Mouse (Mus musculus) midbrain, embryonic 12.5 days (tissue): ENCODE measurements at regions not wholly inside any gene's neighbourhood (a gene's known extent, or its start where the extent isn't known, plus 50 kb on each side); places are given as distances from the start of the nearest gene placed in this dataset.

Experiments used
- ATAC-seq: fragments of 200-750 bp; cut with Nextera tagmentation; 2 replicates; pipeline ENCODE4 v1.8.0; 2017; ENCODE audit warnings: low read depth, moderate TSS enrichment, moderate library complexity; ENCODE audit not compliant: low FRiP score
- H3K27ac ChIP-seq: fragments of 300-500 bp; sonication (generic); replicated peaks from 2 replicates; pipeline ENCODE4 v1.5.1; 2016; ENCODE audit warnings: mild to moderate bottlenecking
- H3K27me3 ChIP-seq: fragments of 300-500 bp; sonication (generic); 2 replicates; pipeline ENCODE4 v1.6.1; 2016; ENCODE audit warnings: mild to moderate bottlenecking
- H3K36me3 ChIP-seq: fragments of 300-500 bp; sonication (generic); 2 replicates; pipeline ENCODE4 v1.6.1; 2016
- H3K4me1 ChIP-seq: fragments of 300-500 bp; sonication (generic); 2 replicates; pipeline ENCODE4 v1.6.1; 2016
- H3K4me2 ChIP-seq: fragments of 300-500 bp; sonication (generic); replicated peaks from 2 replicates; pipeline ENCODE4 v1.6.1; 2016; ENCODE audit warnings: mild to moderate bottlenecking, moderate library complexity
- H3K4me3 ChIP-seq: fragments of 300-500 bp; sonication (generic); 2 replicates; pipeline ENCODE4 v1.5.1; 2016; ENCODE audit warnings: mild to moderate bottlenecking
- H3K9ac ChIP-seq: fragments of 300-500 bp; sonication (generic); replicated peaks from 2 replicates; pipeline ENCODE4 v1.6.1; 2016; ENCODE audit warnings: mild to moderate bottlenecking, moderate library complexity
- H3K9me3 ChIP-seq: fragments of 300-500 bp; sonication (generic); 2 replicates; pipeline ENCODE4 v1.6.1; 2016; ENCODE audit warnings: mild to moderate bottlenecking
- WGBS: fragments of 180-500 bp; shearing (Covaris S2); methylation state at CpG from one replicate; pipeline ENCODE4 v1.1.7; 2016; 5-methylcytosine and 5-hydroxymethylcytosine counted together

GRCm38 (mm10) chr12:10445738-10446137, 55.2 kb downstream of the Rdh14 start:
- Histone ChIP-seq H3K27ac (no peak overlapping the region), H3K27me3 (no peaks in the 10 kb centered on the region; the same call in 1 of the 2 replicates), H3K4me3 (no peak overlapping the region), H3K4me2 (no peak overlapping the region), H3K9ac (no peak overlapping the region), H3K36me3 (no peaks in the 10 kb centered on the region), H3K4me1 (no peaks in the 10 kb centered on the region), H3K9me3 (0 out of 2 replicates have a peak, but pooled peaks cover 2% of the 10 kb centered on the region)
- 79% methylated on average over 1 of the region's 1 CpGs for WGBS
- no peak for ATAC-seq

- Histone ChIP-seq H3K36me3 (no peaks in the 10 kb centered on the region), H3K27me3 (no peaks in the 10 kb centered on the region), H3K4me3 (no peak overlapping the region), H3K27ac (no peak overlapping the region), H3K9me3 (no peaks in the 10 kb centered on the region), H3K4me2 (no peak overlapping the region), H3K9ac (no peak overlapping the region), H3K4me1 (no peaks in the 10 kb centered on the region)
- ATAC-seq: no peak
- WGBS: 78% methylated on average over 1 of the region's 1 CpGs
These were observed 67.5 kb downstream of the Rdh14 start for GRCm38 (mm10) chr12:10457960-10458655.

- Histone ChIP-seq H3K9ac (no peak overlapping the region), H3K4me1 (no peaks in the 10 kb centered on the region), H3K36me3 (no peaks in the 10 kb centered on the region), H3K27ac (no peak overlapping the region), H3K9me3 (no peaks in the 10 kb centered on the region), H3K27me3 (no peaks in the 10 kb centered on the region), H3K4me2 (no peak overlapping the region), H3K4me3 (no peak overlapping the region)
- WGBS: 87% methylated on average over 7 of the region's 7 CpGs
- no peak for ATAC-seq
These were observed 71.2 kb downstream of the Rdh14 start for GRCm38 (mm10) chr12:10461796-10462195.

GRCm38 (mm10) chr12:10462956-10463355, 72.4 kb downstream of the Rdh14 start:
- no peak for ATAC-seq
- H3K27ac ChIP-seq: no peak overlapping the region
- H3K9me3 ChIP-seq: no peaks in the 10 kb centered on the region
- H3K4me2 ChIP-seq: no peak overlapping the region
- 64% methylated on average over 3 of the region's 3 CpGs for WGBS
- no peaks in the 10 kb centered on the region for H3K36me3 ChIP-seq
- H3K27me3 ChIP-seq: no peaks in the 10 kb centered on the region
- H3K4me3 ChIP-seq: no peak overlapping the region
- no peak overlapping the region for H3K9ac ChIP-seq
- no peaks in the 10 kb centered on the region for H3K4me1 ChIP-seq

- H3K9me3 ChIP-seq: no peaks in the 10 kb centered on the region
- H3K27me3 ChIP-seq: no peaks in the 10 kb centered on the region
- H3K4me3 ChIP-seq: no peak overlapping the region
- no peak overlapping the region for H3K4me2 ChIP-seq
- no peak for ATAC-seq
- H3K27ac ChIP-seq: no peak overlapping the region
- H3K9ac ChIP-seq: no peak overlapping the region
- WGBS: 91% methylated on average over 1 of the region's 1 CpGs
- no peaks in the 10 kb centered on the region for H3K36me3 ChIP-seq
- no peaks in the 10 kb centered on the region for H3K4me1 ChIP-seq
These were observed 83.4 kb downstream of the Rdh14 start for GRCm38 (mm10) chr12:10473986-10474385.

- Histone ChIP-seq H3K4me3 (no peak overlapping the region), H3K9ac (no peak overlapping the region), H3K27ac (no peak overlapping the region), H3K4me1 (no peaks in the 10 kb centered on the region), H3K9me3 (no peaks in the 10 kb centered on the region), H3K4me2 (no peak overlapping the region), H3K36me3 (no peaks in the 10 kb centered on the region), H3K27me3 (no peaks in the 10 kb centered on the region)
- no peak for ATAC-seq
- 73% methylated on average over 1 of the region's 1 CpGs for WGBS
These were observed 90.2 kb downstream of the Rdh14 start for GRCm38 (mm10) chr12:10480781-10481180.

GRCm38 (mm10) chr12:10482294-10483010, 91.9 kb downstream of the Rdh14 start:
- Histone ChIP-seq H3K4me3 (no peak overlapping the region), H3K27me3 (no peaks in the 10 kb centered on the region), H3K9ac (no peak overlapping the region), H3K36me3 (no peaks in the 10 kb centered on the region), H3K27ac (no peak overlapping the region), H3K4me1 (no peaks in the 10 kb centered on the region), H3K9me3 (no peaks in the 10 kb centered on the region), H3K4me2 (no peak overlapping the region)
- 84% methylated on average over 4 of the region's 4 CpGs for WGBS
- no peak for ATAC-seq

GRCm38 (mm10) chr12:10506721-10507120, 116.1 kb downstream of the Rdh14 start:
- no peak overlapping the region for H3K27ac ChIP-seq
- H3K4me2 ChIP-seq: no peak overlapping the region
- H3K4me3 ChIP-seq: no peak overlapping the region
- H3K9me3 ChIP-seq: no peaks in the 10 kb centered on the region
- no peaks in the 10 kb centered on the region for H3K4me1 ChIP-seq
- no peaks in the 10 kb centered on the region for H3K36me3 ChIP-seq
- ATAC-seq: no peak
- H3K27me3 ChIP-seq: no peaks in the 10 kb centered on the region
- no peak overlapping the region for H3K9ac ChIP-seq

- Histone ChIP-seq H3K4me1 (no peaks in the 10 kb centered on the region), H3K27me3 (no peaks in the 10 kb centered on the region), H3K4me2 (no peak overlapping the region), H3K9me3 (no peaks in the 10 kb centered on the region), H3K36me3 (no peaks in the 10 kb centered on the region), H3K9ac (no peak overlapping the region), H3K4me3 (no peak overlapping the region), H3K27ac (no peak overlapping the region)
- ATAC-seq: no peak
- 92% methylated on average over 5 of the region's 5 CpGs for WGBS
These were observed 123.0 kb downstream of the Rdh14 start for GRCm38 (mm10) chr12:10513526-10513925.

GRCm38 (mm10) chr12:10514278-10514677, 123.7 kb downstream of the Rdh14 start:
- ATAC-seq: no peak
- WGBS: 90% methylated on average over 8 of the region's 8 CpGs

GRCm38 (mm10) chr12:10524509-10525286, 134.1 kb downstream of the Rdh14 start:
- Histone ChIP-seq H3K4me1 (no peaks in the 10 kb centered on the region), H3K4me2 (no peak overlapping the region), H3K36me3 (no peaks in the 10 kb centered on the region), H3K9ac (no peak overlapping the region), H3K9me3 (no peaks in the 10 kb centered on the region), H3K27ac (no peak overlapping the region), H3K4me3 (no peak overlapping the region), H3K27me3 (no peaks in the 10 kb centered on the region)
- 69% methylated on average over 7 of the region's 7 CpGs for WGBS
- ATAC-seq: no peak

More at GRCm38 (mm10) chr12:10514278-10514677, 123.7 kb downstream of the Rdh14 start:
- Histone ChIP-seq H3K9ac (no peak overlapping the region), H3K27ac (no peak overlapping the region), H3K9me3 (no peaks in the 10 kb centered on the region), H3K36me3 (no peaks in the 10 kb centered on the region), H3K4me1 (no peaks in the 10 kb centered on the region), H3K4me2 (no peak overlapping the region), H3K27me3 (no peaks in the 10 kb centered on the region), H3K4me3 (no peak overlapping the region)

GRCm38 (mm10) chr12:10525934-10526333, 135.4 kb downstream of the Rdh14 start:
- no peaks in the 10 kb centered on the region for H3K36me3 ChIP-seq
- H3K4me2 ChIP-seq: no peak overlapping the region
- ATAC-seq: no peak
- WGBS: 88% methylated on average over 4 of the region's 4 CpGs
- H3K4me3 ChIP-seq: no peak overlapping the region
- no peaks in the 10 kb centered on the region for H3K9me3 ChIP-seq
- H3K27me3 ChIP-seq: no peaks in the 10 kb centered on the region
- no peak overlapping the region for H3K9ac ChIP-seq
- H3K27ac ChIP-seq: no peak overlapping the region
- no peaks in the 10 kb centered on the region for H3K4me1 ChIP-seq
